Mouse (Mus musculus): ENCODE results near the gene Hdac4.

DNA sequence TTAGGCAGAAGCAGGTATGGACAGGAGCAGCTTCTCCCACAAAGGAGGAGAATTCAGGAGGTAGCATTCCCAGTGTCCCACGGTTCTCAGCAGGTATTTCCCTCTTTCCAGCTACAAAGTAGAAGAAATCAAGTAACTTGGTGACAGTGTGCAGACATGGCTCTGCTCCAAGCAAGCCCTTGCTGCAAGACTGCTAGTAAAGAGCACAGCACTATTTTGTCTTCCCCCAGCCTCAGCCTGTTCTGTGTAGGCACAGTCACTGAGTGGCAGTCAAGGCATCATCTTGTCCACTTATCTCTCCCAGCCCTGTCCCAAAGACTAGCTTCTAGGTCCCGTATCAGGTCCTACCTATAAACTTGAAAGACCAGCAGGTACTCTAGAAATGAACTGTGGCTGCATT lies 86.9 kb downstream of the Hdac4 start:
- TF ChIP-seq CTCF (IDR thresholded peaks at IDR 0.05; ENCODE audit: borderline replicate concordance, insufficient read depth, low read length) (no peak), POLR2A (IDR thresholded peaks at IDR 0.05; ENCODE audit: low read depth, low read length) (no peak)
